Mouse (Mus musculus) forebrain, embryonic 10.5 days (tissue): ENCODE data around the gene Nup62. TPM values are rescaled to one million over a fixed set of nuclear protein-coding genes. Genes with fewer than 3 reads are reported as not detected.

Experiments used
- DNase-seq: peaks from one replicate; pipeline ENCODE4 v3.0.0-alpha.2; 2017; ENCODE audit warnings: low spot score; ENCODE audit errors: extremely low spot score
- H3K27ac ChIP-seq: fragments of 300-500 bp; sonication (generic); 2 replicates; pipeline ENCODE4 v1.5.1; 2016; ENCODE audit warnings: mild to moderate bottlenecking
- H3K27me3 ChIP-seq: fragments of 300-500 bp; sonication (generic); 2 replicates; pipeline ENCODE4 v1.6.1; 2016; ENCODE audit warnings: mild to moderate bottlenecking; ENCODE audit not compliant: poor library complexity, severe bottlenecking
- H3K36me3 ChIP-seq: fragments of 300-500 bp; sonication (generic); replicated peaks from 2 replicates; pipeline ENCODE4 v1.6.1; 2016; ENCODE audit warnings: mild to moderate bottlenecking, moderate library complexity
- H3K4me1 ChIP-seq: fragments of 300-500 bp; sonication (generic); 2 replicates; pipeline ENCODE4 v1.6.1; 2016
- H3K4me3 ChIP-seq: fragments of 300-500 bp; sonication (generic); 2 replicates; pipeline ENCODE4 v1.5.1; 2016; ENCODE audit warnings: mild to moderate bottlenecking, moderate library complexity
- H3K9me3 ChIP-seq: fragments of 300-500 bp; sonication (generic); 2 replicates; pipeline ENCODE4 v1.6.1; 2016; ENCODE audit warnings: mild to moderate bottlenecking, moderate library complexity
- WGBS: fragments of 180-500 bp; shearing (Covaris S2); methylation state at CpG from one replicate; pipeline ENCODE4 v1.1.7; 2016; 5-methylcytosine and 5-hydroxymethylcytosine counted together
- polyA plus RNA-seq: library from polyadenylated mRNA; unstranded; fragments of >200 nt; fragmentation: Nextera tagmentation; extraction: Ambion mirVana; gene quantifications from 2 replicates; pipeline ENCODE4 v1.2.1, GENCODE M21; 2016

Gene Nup62
- polyA plus RNA-seq, 1 experiment from 2014 or later, result 168 TPM

DNA sequence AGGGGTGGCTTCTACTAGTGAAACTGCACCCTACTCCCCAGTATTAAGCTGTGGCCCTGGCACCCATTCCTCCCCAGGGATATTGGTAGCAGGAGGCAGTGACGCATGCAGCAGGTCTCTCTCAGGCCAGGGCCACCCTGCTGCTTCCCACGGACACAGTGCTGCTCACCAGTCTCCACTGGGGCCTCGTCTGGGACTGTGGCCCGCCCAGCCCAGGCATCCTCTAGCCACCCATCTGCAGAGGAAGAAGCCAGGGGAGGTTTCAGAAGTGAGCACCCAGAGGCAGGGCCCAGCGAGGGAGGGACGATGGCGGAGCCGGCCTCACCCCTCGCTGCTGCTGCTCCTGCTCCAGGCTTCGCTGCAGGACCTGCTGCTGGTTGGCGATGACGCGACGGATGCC, 47.3 kb downstream of the Nup62 start:
- DNase-seq, result no peak
- H3K9me3 ChIP-seq, result no peaks in the 10 kb centered on the region
- H3K4me1 ChIP-seq, result peaks cover 61% of the 10 kb centered on the region
- 93% methylated on average over 14 of the region's 14 CpGs for WGBS
- no peak overlapping the region for H3K27ac ChIP-seq
- peaks cover 91% of the 10 kb centered on the region for H3K36me3 ChIP-seq
- no peaks in the 10 kb centered on the region for H3K27me3 ChIP-seq
- H3K4me3 ChIP-seq, result peak overlapping the region; percentile 8; the same call in 1 of the 2 replicates

DNA sequence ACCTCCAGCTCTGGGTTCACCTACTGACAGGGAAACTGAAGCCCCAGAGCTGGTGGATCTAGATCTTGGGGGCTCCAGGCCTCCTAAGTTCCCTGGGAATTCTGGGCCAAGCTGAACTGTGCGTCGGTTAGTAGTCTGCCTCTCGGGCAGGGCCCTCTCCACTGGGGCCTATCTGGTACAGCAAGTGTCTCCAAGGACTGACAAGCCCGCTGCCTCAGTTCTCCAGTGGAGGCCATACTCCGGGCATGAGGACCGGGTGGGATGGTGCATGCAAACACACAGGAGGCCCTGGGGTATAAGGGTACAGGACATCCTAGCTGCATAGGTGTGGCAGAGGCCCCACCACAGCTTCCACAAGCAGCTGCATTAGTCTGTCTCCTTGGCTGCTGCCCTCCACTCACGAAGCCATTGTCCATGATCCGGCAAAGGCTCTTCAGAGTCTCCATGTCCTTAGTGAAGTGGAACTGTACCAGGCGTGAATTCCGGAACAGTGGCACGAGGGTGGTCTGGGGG, 48.1 kb downstream of the Nup62 start:
- no peak overlapping the region for H3K27ac ChIP-seq
- H3K9me3 ChIP-seq, result no peaks in the 10 kb centered on the region
- H3K36me3 ChIP-seq, result peaks cover 89% of the 10 kb centered on the region
- H3K4me3 ChIP-seq, result peak overlapping the region; percentile 19
- WGBS, result 90% methylated on average over 11 of the region's 11 CpGs
- no peaks in the 10 kb centered on the region for H3K27me3 ChIP-seq
- peaks cover 60% of the 10 kb centered on the region for H3K4me1 ChIP-seq
- no peak for DNase-seq

DNA sequence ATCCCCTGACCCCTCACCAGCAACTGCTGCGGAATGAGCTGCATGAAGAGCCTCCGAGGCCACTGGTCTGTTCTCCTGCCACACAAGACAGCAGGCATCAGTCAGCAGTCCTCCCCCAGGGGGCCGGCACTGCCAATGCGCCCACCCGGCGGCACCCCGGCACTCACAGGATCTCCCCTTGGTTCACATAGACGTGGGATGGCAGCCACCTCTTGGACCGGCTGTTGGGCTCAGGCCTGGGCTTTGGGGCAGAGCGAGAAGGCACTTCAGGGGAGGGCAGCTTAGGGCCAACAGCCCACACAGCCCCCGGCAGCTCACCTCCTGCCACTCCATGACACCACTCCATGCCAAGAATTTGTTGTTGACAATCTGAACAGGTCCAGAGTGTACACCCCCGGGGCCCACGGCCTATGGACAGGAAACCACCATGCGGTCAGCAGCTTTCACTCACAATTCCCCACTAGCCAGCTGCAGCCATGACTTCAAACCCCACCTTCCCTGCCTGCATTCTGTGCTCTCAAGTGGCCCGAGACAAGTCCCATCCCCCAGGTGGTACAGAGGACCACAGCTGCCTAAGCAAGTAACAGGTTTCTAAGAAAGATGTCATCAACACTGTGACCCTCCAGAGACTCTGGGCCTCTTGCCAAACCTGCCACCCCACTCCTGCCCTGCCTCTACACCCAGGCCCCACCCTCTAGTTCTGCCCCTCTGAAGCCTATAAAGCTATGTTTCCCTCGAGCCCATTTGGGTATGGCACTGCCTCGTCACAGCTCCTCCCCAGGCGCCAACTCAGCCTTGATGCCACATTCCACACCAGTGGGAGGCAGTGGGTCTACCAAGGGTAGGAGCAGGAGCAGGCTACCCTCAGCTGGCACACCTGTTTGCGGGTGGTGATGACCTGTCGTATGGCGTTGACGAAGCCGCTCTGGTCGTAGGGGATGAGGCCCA, 49.0 kb downstream of the Nup62 start:
- no peak for DNase-seq
- WGBS, result 91% methylated on average over 24 of the region's 24 CpGs
- H3K9me3 ChIP-seq, result no peaks in the 10 kb centered on the region
- no peak overlapping the region for H3K27ac ChIP-seq
- H3K36me3 ChIP-seq, result peaks cover 86% of the 10 kb centered on the region
- no peaks in the 10 kb centered on the region for H3K27me3 ChIP-seq
- H3K4me1 ChIP-seq, result peaks cover 61% of the 10 kb centered on the region
- peak overlapping the region; percentile 19 for H3K4me3 ChIP-seq

DNA sequence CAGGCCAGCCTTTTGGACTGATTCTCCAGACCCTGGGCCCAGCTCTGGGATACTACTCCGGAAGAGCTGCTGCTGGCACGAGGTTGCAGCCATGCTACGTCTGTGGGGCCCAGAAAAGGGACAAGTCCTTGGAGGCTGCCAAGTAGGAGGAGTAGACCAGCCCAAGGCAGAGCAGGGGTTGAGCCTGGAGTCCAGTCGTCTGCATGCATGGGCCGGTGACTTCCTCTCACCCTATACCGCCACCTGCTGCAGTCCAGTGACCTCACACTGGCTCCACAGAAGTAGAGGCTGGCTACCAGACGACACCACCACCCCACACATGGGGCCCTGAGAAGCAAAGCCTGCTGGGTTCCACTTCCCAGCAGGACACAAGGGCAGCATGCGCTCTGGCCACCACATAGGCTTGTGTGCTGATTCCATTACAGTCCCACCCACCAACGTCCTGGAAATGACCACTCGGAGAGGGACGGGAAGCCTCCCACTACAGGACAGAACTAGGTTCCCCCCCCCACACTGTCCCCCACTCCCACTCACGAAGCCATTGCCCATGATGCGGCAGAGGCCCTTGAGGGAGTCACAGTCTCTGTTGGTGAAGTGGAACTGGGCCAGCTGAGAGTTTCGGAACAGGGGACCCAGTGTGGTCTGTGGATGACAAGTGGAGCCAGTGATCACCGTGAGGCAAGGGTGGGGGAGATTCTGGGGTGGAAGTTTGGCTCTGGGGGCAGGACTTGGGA, 50.6 kb downstream of the Nup62 start:
- H3K9me3 ChIP-seq, result no peaks in the 10 kb centered on the region
- peak overlapping the region; percentile 72 for H3K4me3 ChIP-seq
- 80% methylated on average over 15 of the region's 15 CpGs for WGBS
- H3K4me1 ChIP-seq, result peaks cover 61% of the 10 kb centered on the region
- peaks cover 70% of the 10 kb centered on the region for H3K36me3 ChIP-seq
- peak overlapping the region; percentile 96; the same call in 1 of the 2 replicates for H3K27ac ChIP-seq
- DNase-seq, result no peak
- no peaks in the 10 kb centered on the region for H3K27me3 ChIP-seq

DNA sequence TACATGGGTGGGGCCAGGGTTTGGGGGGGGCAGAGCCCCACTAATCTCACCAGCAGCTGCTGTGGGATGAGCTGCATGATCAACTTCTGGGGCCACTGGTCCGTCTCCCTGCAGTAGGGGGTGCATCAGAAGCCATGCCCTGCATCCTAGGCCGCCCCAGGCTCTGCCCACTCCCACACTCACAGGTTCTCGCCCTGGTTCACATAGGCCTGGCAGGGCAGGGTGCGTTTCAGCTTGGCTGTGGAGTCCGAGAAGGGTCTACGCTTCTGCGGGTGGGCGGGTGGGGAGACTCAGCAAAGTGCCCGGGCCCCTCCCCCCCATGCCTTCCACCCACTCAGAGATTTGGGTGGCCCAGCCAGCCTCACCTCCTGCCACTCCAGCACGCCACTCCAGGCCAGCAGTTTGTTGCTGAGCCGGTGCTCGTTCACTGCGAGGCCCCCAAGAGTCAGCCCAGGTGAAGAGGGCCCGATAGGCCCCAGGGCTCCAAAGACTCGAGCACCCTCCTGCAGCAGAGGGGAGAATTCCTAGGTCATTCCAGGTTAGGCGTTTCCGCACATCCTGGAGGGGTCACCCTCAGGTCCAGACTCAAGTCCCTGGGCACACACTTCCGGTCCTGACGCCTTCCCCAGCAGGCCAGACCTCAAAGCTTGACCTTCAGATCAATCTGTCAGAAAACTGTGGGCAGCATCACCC, 51.3 kb downstream of the Nup62 start:
- no peaks in the 10 kb centered on the region for H3K27me3 ChIP-seq
- 86% methylated on average over 19 of the region's 19 CpGs for WGBS
- H3K4me1 ChIP-seq, result peaks cover 59% of the 10 kb centered on the region
- H3K36me3 ChIP-seq, result peaks cover 63% of the 10 kb centered on the region
- peak overlapping the region; percentile 96; the same call in 1 of the 2 replicates for H3K27ac ChIP-seq
- H3K9me3 ChIP-seq, result no peaks in the 10 kb centered on the region
- H3K4me3 ChIP-seq, result peak overlapping the region; percentile 72
- no peak for DNase-seq

DNA sequence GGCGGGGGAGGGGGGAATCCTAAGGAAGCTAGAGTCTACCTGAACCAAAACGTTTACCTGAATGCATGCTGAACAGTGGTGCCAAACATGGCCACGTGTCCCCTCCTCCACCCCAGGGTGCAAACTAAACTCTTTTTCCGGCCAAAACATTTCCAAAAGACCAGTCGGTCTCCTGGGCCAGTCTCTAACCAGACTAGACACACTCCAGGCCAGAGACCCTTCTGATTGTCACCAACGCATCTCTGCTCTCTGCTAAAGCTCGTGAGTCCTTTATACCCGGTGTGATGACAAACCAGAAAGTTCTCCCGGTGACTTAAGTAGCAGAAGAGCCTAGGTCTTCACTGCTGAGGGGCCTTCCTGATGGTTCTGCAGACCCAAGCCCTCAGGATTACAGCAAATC, 51.9 kb downstream of the Nup62 start:
- Histone ChIP-seq H3K36me3 (peaks cover 56% of the 10 kb centered on the region), H3K4me3 (peak overlapping the region; percentile 72), H3K4me1 (peaks cover 59% of the 10 kb centered on the region), H3K9me3 (no peaks in the 10 kb centered on the region), H3K27ac (peak overlapping the region; percentile 96), H3K27me3 (no peaks in the 10 kb centered on the region)
- WGBS, result 68% methylated on average over 9 of the region's 9 CpGs
- no peak for DNase-seq

DNA sequence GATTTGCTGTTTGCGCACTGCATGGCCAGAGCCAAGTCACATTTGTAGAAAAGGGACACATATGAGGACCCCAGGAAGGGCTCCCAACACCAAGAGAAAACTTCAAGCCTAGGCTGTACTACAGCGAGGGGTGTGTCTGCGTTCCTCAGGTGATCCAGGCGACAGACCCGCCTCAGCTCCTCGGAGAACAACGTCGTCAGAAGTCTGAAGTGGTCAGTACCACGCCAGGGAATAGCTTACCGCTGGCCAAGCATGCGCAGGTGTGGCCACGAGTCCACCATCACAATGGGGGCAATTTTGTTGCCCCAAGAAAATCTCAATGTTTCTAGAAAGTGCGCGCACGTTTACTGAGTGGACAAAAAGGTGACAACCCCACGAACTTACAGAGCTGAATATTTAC, 52.6 kb downstream of the Nup62 start:
- Histone ChIP-seq H3K36me3 (peaks cover 50% of the 10 kb centered on the region), H3K27me3 (no peaks in the 10 kb centered on the region), H3K4me1 (peaks cover 63% of the 10 kb centered on the region), H3K27ac (peak overlapping the region; percentile 96), H3K4me3 (peak overlapping the region; percentile 72), H3K9me3 (no peaks in the 10 kb centered on the region)
- no peak for DNase-seq
- WGBS, result 9% methylated on average over 16 of the region's 16 CpGs

DNA sequence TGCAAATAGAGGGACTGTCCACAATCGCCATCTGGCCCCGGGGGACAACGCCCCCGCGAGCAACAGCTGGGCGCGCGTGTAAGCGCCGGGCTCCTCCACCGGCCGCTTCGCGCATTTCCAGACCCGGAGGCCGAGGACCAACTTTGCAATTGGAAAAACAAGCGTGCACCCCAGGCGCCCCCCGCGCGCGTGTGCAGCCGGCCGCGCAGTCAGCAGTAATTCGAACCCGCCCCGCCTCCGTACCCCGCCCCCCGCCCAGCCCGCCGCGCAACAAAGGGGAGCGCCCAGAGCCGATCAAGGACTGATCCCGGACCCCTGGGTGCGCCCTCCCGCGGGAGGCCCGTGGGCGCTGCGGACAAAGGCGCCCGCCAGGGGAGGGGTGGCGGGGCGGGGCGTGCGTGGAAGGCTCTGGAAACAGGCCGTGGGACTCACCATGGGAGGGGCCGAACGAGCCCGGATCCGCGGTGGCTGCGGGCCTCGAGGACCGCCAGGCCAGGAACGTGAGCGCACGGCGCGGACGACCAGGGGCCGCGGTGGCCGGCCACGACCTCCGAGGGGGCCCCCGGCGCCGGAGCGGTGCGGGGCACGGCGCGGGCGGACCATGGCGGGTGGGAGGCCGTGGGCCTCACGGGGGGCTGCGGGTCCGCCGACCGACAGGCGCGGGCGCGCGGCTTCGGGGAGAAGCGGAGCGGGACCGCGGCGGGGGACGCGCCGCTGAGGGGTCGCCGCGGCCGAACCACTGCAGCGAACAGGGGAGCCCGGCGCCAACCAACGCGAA, 53.2 kb downstream of the Nup62 start:
- H3K9me3 ChIP-seq, result no peaks in the 10 kb centered on the region
- peaks cover 43% of the 10 kb centered on the region for H3K36me3 ChIP-seq
- H3K27ac ChIP-seq, result peak overlapping the region; percentile 96
- H3K27me3 ChIP-seq, result no peaks in the 10 kb centered on the region
- peak overlapping the region; percentile 72 for H3K4me3 ChIP-seq
- DNase-seq, result peak; percentile 76
- H3K4me1 ChIP-seq, result peaks cover 66% of the 10 kb centered on the region
- under 1% methylated on average over 92 of the region's 108 CpGs for WGBS

DNA sequence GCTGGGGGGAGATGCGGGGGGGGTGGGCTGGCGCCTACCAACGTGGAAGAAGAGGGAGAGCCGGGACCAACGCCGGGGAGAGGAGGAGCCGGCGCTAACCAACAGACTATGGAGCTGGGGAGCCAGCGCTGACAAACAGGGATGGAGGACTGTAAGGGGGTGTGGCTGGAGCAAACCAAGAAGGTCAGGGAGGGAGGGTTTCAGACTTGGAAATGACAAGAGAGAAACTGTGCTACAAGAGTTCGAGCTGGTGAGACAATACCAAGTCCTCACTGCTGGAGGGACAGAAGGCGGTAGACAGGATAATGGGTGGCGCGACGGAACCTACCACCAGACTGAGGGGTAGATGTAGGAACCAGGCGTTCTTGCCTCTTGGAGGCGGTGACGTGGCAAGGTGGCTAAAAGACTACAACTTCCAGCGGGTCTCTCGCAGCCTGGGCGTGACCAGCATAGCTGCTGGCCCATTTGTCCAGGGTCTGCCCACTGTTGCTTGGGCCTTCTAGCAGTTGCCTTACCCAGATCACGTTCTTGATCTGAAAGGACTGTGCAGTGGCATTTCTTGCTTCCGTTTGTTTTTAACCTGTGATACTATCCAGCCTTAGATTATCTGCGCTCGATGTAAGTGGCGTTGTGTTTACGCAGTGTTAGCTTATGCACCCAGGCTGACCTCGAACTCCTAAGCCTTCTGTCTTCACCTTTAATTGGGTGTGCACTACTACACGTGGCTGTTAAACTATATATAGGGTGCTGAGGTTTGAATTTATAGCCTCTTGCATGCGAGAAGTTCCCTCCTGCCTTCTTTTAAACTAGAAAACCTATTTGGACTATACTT, 54.0 kb downstream of the Nup62 start, which contains the start of gene Ptov1:
Ptov1 (minus strand) TSS at position 92 of the 832 bp plus-strand sequence.
- Histone ChIP-seq H3K27me3 (no peaks in the 10 kb centered on the region), H3K9me3 (no peaks in the 10 kb centered on the region), H3K4me1 (peaks cover 60% of the 10 kb centered on the region), H3K36me3 (peaks cover 35% of the 10 kb centered on the region), H3K27ac (peak within 1 kb of the TSS; percentile 96), H3K4me3 (peak within 1 kb of the TSS; percentile 72)
- 13% methylated on average over 29 of the region's 29 CpGs for WGBS
- DNase-seq, result peak; percentile 96

DNA sequence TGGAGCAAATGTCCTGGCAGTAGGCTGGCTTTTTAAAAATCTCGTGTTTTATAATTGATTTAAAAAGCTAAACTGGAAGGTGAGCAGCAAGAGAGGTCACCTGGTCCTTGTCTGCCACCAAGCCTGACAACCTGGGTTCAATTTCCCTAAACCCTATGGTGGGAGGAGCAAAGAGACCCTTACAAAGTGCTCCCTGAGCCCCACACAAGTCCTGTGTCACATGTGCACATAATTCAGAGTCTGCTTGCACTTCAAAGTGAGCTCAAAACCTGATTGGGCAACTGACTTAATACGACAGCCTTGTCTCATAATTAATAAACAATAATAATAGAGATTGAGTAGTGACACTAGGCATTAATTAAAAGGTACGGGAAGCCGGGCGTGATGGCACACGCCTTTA, 54.7 kb downstream of the Nup62 start:
- Histone ChIP-seq H3K4me1 (peaks cover 53% of the 10 kb centered on the region), H3K27ac (peak overlapping the region; percentile 96)

DNA sequence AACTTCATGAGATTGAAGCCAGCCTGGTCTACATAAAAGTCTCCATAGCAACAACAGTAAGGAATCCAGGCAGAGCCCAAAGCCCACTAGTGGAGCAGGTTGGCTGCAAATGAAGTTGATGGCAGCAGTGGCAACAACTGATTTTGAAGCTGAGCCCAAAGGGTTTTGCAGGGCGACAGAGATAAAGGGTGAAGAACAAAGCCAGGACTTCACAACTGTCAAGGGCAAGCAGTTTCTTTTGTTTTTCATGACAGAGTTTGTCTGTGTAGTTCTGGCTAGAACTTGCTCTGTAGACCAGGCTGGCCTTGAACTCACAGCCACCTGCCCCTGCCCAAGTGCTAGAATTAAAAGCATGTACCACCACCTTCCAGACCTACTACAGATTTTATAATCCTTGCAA, 55.3 kb downstream of the Nup62 start:
- Histone ChIP-seq H3K4me1 (peaks cover 48% of the 10 kb centered on the region), H3K9me3 (no peaks in the 10 kb centered on the region), H3K27me3 (no peaks in the 10 kb centered on the region), H3K27ac (no peak overlapping the region), H3K36me3 (peaks cover 33% of the 10 kb centered on the region), H3K4me3 (no peak overlapping the region)
- DNase-seq, result no peak
- 74% methylated on average over 1 of the region's 1 CpGs for WGBS

More for the DNA sequence above, 54.7 kb downstream of the Nup62 start:
- Histone ChIP-seq H3K27me3 (no peaks in the 10 kb centered on the region), H3K36me3 (peaks cover 33% of the 10 kb centered on the region), H3K9me3 (no peaks in the 10 kb centered on the region), H3K4me3 (peak overlapping the region; percentile 72)
- no peak for DNase-seq
- WGBS, result 81% methylated on average over 6 of the region's 6 CpGs
